Mouse (Mus musculus): ENCODE results near the gene Adamts5.

Adamts5 gene

DNA sequence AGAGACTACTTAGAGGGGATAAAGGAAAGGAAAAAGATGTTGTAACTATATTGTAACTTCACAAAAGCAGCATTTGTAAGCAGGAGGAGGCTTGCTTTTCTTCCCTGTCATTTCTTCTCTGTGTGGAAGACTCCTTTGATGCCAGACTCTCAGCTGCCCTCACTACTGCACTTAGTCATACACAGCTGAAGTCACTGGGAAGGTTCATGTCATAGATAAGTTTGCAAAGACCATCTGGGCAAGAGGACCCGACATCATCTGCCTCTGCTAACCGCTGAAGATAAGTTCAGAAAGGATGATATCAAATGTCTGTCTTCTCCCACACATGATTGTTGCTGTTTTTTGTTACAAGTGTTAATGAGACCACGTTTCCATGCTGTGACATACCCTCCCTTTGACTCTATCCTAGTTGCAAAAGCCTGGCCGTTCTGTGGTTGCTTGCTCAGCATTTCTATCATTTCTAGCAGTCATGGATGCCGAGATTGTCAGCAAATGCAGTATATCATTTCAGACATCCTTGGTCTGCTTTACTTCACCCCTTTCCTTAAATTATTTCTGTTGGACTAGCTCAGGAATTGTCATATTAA is 79.2 kb downstream of the Adamts5 start:
- in situ Hi-C loops (cut with MboI, MseI), result loop anchor here (25.0 kb wide), 1 partner anchor 1590 kb away; no protein-coding TSS in a partner anchor

DNA sequence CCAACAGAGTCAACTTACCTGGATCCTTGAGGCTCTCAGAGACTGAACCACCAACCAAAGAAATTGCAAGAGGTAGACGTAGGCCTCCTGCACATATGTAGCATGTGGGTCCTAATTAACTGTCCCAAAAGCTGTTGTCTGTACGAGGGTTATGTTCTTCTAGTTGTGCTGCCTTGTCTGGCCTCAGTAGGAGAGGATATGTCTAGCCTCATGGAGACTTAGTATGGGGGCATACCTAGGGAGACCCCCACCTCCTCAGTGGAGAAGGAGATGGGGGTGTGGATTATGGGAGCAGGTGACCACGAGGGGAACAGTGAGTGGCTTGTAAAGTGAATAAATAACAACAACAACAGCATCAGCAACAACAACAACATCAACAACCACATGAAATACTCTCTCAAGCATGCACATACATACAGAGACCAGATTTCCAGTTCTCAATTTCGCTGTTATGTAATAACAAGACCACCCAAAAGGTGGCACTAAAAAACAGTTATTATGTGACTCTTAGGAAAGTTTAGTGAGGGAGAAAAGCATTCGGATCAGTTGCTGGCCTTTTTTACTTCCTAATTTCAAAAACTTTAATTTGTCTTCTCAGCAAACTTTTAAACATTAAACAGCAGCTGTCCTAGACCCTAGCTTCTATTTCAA is 81.7 kb downstream of the Adamts5 start:
- in situ Hi-C loops (cut with MboI, MseI), result loop anchor here (10.0 to 25.0 kb wide), 2 partner anchors 975 to 1592 kb away; no protein-coding TSS in a partner anchor

DNA sequence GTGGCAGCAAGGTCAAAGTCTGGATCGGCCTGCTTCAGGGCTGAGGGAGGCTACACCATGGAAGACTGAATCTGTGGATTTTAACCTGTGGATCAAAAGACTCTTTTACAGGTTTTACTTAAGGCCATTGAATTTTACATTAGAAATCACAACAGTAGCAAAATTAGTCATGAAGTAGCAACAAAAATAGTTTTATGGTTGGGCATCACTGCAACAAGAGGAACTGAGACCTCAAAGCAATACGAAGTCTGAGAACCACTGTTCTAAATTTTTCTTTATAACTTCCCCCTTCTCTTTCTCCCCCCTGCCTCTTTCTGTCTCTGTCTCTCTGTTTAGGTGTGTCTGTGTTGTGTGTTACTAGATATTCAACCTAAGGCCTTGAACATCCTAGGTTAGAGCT is 87.5 kb downstream of the Adamts5 start:
- in situ Hi-C loops (cut with MboI, MseI), result loop anchor here (10.0 to 25.0 kb wide), 2 partner anchors 981 to 1598 kb away; no protein-coding TSS in a partner anchor

GRCm38 (mm10) chr16:85807626-85808025 is 94.0 kb downstream of the Adamts5 start:
- in situ Hi-C loops (cut with MboI, MseI), result loop anchor here (5.0 to 25.0 kb wide), 2 partner anchors 1440 to 1605 kb away; no protein-coding TSS in a partner anchor

DNA sequence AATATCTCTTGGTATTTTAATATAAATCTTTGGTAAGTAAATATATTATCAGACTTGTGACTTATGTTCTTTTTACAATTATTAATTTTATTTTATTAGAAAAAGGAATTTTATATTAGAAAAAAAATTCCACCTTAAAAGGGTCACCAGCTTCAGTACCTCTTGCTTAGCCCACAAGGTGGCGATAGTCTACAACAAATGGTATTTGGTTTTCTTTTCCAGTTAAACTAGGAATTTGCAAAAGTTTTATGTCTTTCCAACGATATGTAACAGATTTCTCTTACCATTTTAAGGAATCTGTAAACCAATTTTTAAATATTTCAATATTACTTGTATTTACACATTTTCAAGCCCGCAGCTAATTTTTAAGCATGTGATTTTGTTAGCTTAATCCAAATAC is 94.6 kb downstream of the Adamts5 start:
- in situ Hi-C loops (cut with MboI, MseI), result loop anchor here (5.0 to 25.0 kb wide), 2 partner anchors 1440 to 1605 kb away; no protein-coding TSS in a partner anchor

Measured in regulatory T cell (primary cell).